Mouse (Mus musculus) forebrain, embryonic 16.5 days (tissue): ENCODE data around the gene C130032M10Rik. TPM values are rescaled to one million over a fixed set of nuclear protein-coding genes. Genes with fewer than 3 reads are reported as not detected.

ENCODE experiments used
- ATAC-seq: fragments of 200-750 bp; cut with Nextera tagmentation; 2 replicates; pipeline ENCODE4 v1.8.0; 2017; ENCODE audit warnings: mild to moderate bottlenecking, moderate library complexity
- H3K27ac ChIP-seq: fragments of 300-500 bp; sonication (generic); 2 replicates; pipeline ENCODE4 v1.5.1; 2014; ENCODE audit warnings: low read length, control low read depth
- H3K27me3 ChIP-seq: fragments of 300-500 bp; sonication (generic); replicated peaks from 2 replicates; pipeline ENCODE4 v1.6.1; 2014; ENCODE audit warnings: low read length; ENCODE audit not compliant: control insufficient read depth, insufficient read depth
- H3K36me3 ChIP-seq: fragments of 300-500 bp; sonication (generic); 2 replicates; pipeline ENCODE4 v1.6.1; 2014; ENCODE audit not compliant: control insufficient read depth, insufficient read depth
- H3K4me1 ChIP-seq: fragments of 300-500 bp; sonication (generic); replicated peaks from 2 replicates; pipeline ENCODE4 v1.6.1; 2014; ENCODE audit warnings: low read length; ENCODE audit not compliant: control insufficient read depth, insufficient read depth
- H3K4me2 ChIP-seq: fragments of 300-500 bp; sonication (generic); 2 replicates; pipeline ENCODE4 v1.6.1; 2014; ENCODE audit warnings: mild to moderate bottlenecking, low read length, control low read depth
- H3K4me3 ChIP-seq: fragments of 300-500 bp; sonication (generic); replicated peaks from 2 replicates; pipeline ENCODE4 v1.5.1; 2014; ENCODE audit warnings: mild to moderate bottlenecking, low read length, control low read depth
- H3K9ac ChIP-seq: fragments of 300-500 bp; sonication (generic); replicated peaks from 2 replicates; pipeline ENCODE4 v1.6.1; 2014; ENCODE audit warnings: low read depth, low read length, control low read depth
- H3K9me3 ChIP-seq: fragments of 300-500 bp; sonication (generic); 2 replicates; pipeline ENCODE4 v1.6.1; 2016; ENCODE audit warnings: low read length; ENCODE audit not compliant: control insufficient read depth
- whole genome bisulfite sequencing: fragments of 180-500 bp; shearing (Covaris S2); extraction: QIAGEN DNeasy Blood & Tissue Kit; methylation state at CpG from one replicate; pipeline ENCODE4 v1.1.7; 2014; 5-methylcytosine and 5-hydroxymethylcytosine counted together
- polyA plus RNA-seq: library from polyadenylated mRNA; unstranded; fragments of >200 nt; fragmentation: Nextera tagmentation; extraction: Ambion mirVana; gene quantifications from 2 replicates; pipeline ENCODE4 v1.2.1, GENCODE M21; 2015

Gene C130032M10Rik
- polyA plus RNA-seq, result not detected in 2 replicates

DNA sequence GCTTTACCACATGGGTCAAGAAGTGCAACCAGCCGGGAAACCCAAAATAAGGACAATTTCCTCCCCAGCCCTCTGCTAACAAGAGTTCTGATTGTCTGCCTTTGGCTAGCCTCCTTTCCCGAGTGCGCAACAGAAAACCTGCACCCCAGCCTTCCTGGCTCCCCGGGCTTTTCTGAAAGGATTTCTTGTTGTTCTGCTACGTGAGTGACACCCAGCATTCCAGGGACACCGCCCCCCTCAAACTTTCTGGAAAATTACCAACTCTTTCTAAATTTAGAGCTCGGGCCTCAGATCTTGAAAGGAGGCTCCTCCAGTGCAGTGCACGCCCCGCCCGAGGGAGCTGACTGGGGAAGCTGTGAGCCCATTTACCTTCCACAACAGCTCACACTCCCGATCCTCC is at the start of gene C130032M10Rik:
C130032M10Rik (plus strand) TSS at position 334 of the 400 bp plus-strand sequence.
- Histone ChIP-seq H3K4me2 (no peak within 1 kb of the TSS), H3K27ac (no peak within 1 kb of the TSS), H3K9me3 (peaks cover 14% of the 10 kb centered on the region), H3K27me3 (no peaks in the 10 kb centered on the region), H3K4me1 (0 out of 2 replicates have a peak, but pooled peaks cover 4% of the 10 kb centered on the region), H3K9ac (no peak within 1 kb of the TSS), H3K4me3 (no peak within 1 kb of the TSS), H3K36me3 (no peaks in the 10 kb centered on the region; the same call in 1 of the 2 replicates)
- ATAC-seq, result no peak
- WGBS, result 55% methylated on average over 11 of the region's 11 CpGs

DNA sequence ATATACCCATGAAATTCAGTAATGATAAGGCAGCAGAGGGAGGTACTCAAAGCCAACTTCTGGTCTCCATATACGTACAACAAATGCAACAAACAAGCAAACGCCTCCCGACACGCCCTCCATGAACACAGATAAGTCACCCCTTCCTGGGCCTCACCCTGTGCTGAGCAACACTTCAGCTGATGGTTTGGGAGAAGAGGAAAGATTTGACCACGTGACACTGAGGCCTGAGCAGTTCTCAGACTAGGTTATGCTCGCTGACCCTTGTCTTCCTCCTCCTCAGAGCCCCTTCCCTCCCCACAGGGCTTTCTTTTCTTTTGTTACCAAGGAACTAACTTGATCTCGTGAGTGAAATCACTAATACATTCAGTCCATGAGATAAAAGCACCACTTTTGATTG is 48.6 kb upstream of the C130032M10Rik start:
- 74% methylated on average over 7 of the region's 7 CpGs for WGBS
- Histone ChIP-seq H3K27ac (no peak overlapping the region), H3K9me3 (no peaks in the 10 kb centered on the region), H3K4me2 (no peak overlapping the region), H3K4me3 (no peak overlapping the region), H3K36me3 (no peaks in the 10 kb centered on the region), H3K4me1 (no peaks in the 10 kb centered on the region), H3K27me3 (no peaks in the 10 kb centered on the region), H3K9ac (no peak overlapping the region)
- no peak for ATAC-seq

- WGBS, result 90% methylated on average over 5 of the region's 5 CpGs
- no peak overlapping the region for H3K9ac ChIP-seq
- no peak overlapping the region for H3K4me2 ChIP-seq
- ATAC-seq, result no peak
- no peaks in the 10 kb centered on the region for H3K27me3 ChIP-seq
- no peaks in the 10 kb centered on the region for H3K9me3 ChIP-seq
- no peak overlapping the region for H3K27ac ChIP-seq
- no peak overlapping the region for H3K4me3 ChIP-seq
- no peaks in the 10 kb centered on the region for H3K36me3 ChIP-seq
- no peaks in the 10 kb centered on the region for H3K4me1 ChIP-seq
These were observed 47.3 kb upstream of the C130032M10Rik start for GRCm38 (mm10) chr9:114468217-114468616.

DNA sequence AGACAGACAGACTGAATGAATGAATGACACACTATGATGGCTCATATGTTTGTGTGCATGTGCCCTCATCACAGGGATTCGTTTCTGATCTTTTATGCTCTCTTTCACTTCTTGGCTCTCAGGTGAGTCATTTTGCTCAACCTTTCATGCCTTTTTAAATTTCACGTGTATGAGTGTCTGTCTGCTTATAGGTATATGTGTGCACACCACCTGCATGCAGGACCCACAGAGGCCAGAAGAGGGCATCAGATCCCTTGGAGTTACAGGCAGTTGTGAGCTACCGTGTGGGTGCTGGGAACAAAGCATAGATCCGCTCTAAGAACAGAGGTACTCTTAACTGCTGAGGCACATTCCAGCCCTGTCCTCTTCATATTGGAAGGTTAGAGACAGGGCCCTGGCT is 46.8 kb upstream of the C130032M10Rik start:
- Histone ChIP-seq H3K9ac (no peak overlapping the region), H3K27me3 (no peaks in the 10 kb centered on the region), H3K27ac (no peak overlapping the region), H3K9me3 (no peaks in the 10 kb centered on the region), H3K4me2 (no peak overlapping the region), H3K4me3 (no peak overlapping the region), H3K4me1 (no peaks in the 10 kb centered on the region), H3K36me3 (no peaks in the 10 kb centered on the region)
- ATAC-seq, result no peak
- WGBS, result 90% methylated on average over 4 of the region's 4 CpGs

DNA sequence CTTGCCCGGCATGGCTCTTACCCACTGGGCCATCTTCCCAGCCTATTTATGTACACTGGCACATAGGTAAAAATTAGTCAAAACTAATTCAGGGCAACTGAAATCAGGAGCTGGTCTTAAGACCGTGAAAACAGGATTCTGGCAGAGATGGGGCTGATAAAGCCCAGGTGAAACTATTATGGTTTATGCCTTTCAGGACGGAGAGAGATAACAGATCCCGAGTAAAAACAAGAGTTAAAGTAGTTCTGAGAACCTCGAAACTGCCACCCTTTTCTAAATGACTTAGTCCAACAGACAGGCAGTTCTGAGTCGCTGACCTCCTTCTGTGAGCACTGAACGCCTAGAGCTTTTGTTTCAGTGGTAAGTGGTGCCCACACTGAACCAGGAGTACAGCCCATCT is 43.6 kb upstream of the C130032M10Rik start:
- ATAC-seq, result no peak
- Histone ChIP-seq H3K36me3 (no peaks in the 10 kb centered on the region), H3K27ac (no peak overlapping the region), H3K27me3 (no peaks in the 10 kb centered on the region), H3K4me1 (no peaks in the 10 kb centered on the region), H3K4me2 (no peak overlapping the region), H3K9me3 (no peaks in the 10 kb centered on the region), H3K4me3 (no peak overlapping the region), H3K9ac (no peak overlapping the region)
- WGBS, result 84% methylated on average over 7 of the region's 7 CpGs

DNA sequence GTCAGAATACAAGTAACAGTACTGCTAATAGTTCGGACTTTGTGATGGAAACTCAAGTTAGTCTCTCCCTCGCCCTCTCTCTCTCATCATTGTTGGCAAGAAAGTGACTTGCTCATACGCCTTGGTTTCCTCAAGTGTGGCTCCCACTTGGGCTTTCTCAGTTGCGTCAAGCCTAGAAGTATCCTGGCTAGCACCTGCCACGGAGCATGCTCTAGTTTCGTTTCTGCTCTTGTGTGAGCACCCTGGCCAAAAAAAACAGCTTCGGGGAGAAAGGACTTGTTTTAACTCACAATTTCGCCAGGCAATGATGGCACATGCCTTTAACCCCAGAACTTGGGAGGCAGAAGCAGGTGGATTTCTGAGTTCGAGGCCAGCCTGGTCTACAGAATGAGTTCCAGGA is 38.5 kb upstream of the C130032M10Rik start:
- H3K36me3 ChIP-seq, result no peaks in the 10 kb centered on the region
- H3K27me3 ChIP-seq, result no peaks in the 10 kb centered on the region
- no peak overlapping the region for H3K27ac ChIP-seq
- H3K4me1 ChIP-seq, result no peaks in the 10 kb centered on the region
- H3K4me3 ChIP-seq, result no peak overlapping the region
- ATAC-seq, result no peak
- no peak overlapping the region for H3K4me2 ChIP-seq
- H3K9ac ChIP-seq, result no peak overlapping the region
- H3K9me3 ChIP-seq, result no peaks in the 10 kb centered on the region
- 94% methylated on average over 9 of the region's 9 CpGs for WGBS

- no peak overlapping the region for H3K4me2 ChIP-seq
- WGBS, result 85% methylated on average over 3 of the region's 3 CpGs
- no peak overlapping the region for H3K4me3 ChIP-seq
- H3K36me3 ChIP-seq, result no peaks in the 10 kb centered on the region
- H3K9ac ChIP-seq, result no peak overlapping the region
- H3K4me1 ChIP-seq, result no peaks in the 10 kb centered on the region
- no peak overlapping the region for H3K27ac ChIP-seq
- no peaks in the 10 kb centered on the region for H3K9me3 ChIP-seq
- no peaks in the 10 kb centered on the region for H3K27me3 ChIP-seq
- ATAC-seq, result no peak
These were observed 34.6 kb upstream of the C130032M10Rik start for GRCm38 (mm10) chr9:114480940-114481339.

- no peaks in the 10 kb centered on the region for H3K4me1 ChIP-seq
- no peak overlapping the region for H3K4me2 ChIP-seq
- no peak overlapping the region for H3K27ac ChIP-seq
- no peak for ATAC-seq
- 81% methylated on average over 5 of the region's 5 CpGs for WGBS
- no peaks in the 10 kb centered on the region for H3K36me3 ChIP-seq
- no peak overlapping the region for H3K9ac ChIP-seq
- H3K9me3 ChIP-seq, result no peaks in the 10 kb centered on the region
- no peak overlapping the region for H3K4me3 ChIP-seq
- H3K27me3 ChIP-seq, result no peaks in the 10 kb centered on the region
These were observed 30.7 kb upstream of the C130032M10Rik start for GRCm38 (mm10) chr9:114484771-114485170.

DNA sequence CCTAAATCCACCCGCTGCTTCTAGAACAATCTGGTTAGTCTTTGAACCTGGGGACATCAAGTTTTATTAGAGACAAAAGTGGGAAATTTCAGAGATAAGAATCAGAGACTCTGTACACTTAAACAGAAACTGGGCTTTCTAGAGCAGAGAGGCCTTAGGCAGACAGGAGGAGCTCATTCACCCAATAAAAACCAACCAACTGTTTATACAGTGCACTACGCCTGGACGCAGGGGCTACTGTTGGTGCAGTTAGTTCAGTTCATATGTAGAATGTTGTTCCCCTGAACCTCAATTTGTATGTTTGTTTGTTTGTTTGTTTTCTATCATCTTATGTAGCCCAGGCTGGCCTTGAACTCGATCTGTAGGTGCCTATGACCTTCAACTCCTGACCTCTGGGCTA is 28.7 kb upstream of the C130032M10Rik start:
- no peak overlapping the region for H3K9ac ChIP-seq
- no peak overlapping the region for H3K4me2 ChIP-seq
- no peak for ATAC-seq
- no peak overlapping the region for H3K27ac ChIP-seq
- H3K36me3 ChIP-seq, result no peaks in the 10 kb centered on the region
- H3K27me3 ChIP-seq, result no peaks in the 10 kb centered on the region
- no peaks in the 10 kb centered on the region for H3K4me1 ChIP-seq
- H3K9me3 ChIP-seq, result no peaks in the 10 kb centered on the region
- no peak overlapping the region for H3K4me3 ChIP-seq
- WGBS, result 88% methylated on average over 4 of the region's 4 CpGs
